Mouse (Mus musculus) testis, adult 2 months (tissue): ENCODE data around the gene Fxyd2. TPM values are rescaled to one million over a fixed set of nuclear protein-coding genes. Genes with fewer than 3 reads are reported as not detected.

Source experiments
- H3K27ac ChIP-seq: fragments of 200-500 bp; 2 replicates; pipeline ENCODE4 v1.5.1; 2012; ENCODE audit warnings: low read depth, low read length; ENCODE audit not compliant: control insufficient read depth, insufficient read depth
- H3K27me3 ChIP-seq: fragments of 200-500 bp; 2 replicates; pipeline ENCODE4 v1.6.1; 2012; ENCODE audit warnings: mild to moderate bottlenecking, low read length, moderate library complexity; ENCODE audit not compliant: control insufficient read depth, insufficient read depth
- H3K36me3 ChIP-seq: fragments of 200-500 bp; 2 replicates; pipeline ENCODE4 v1.6.1; 2012; ENCODE audit warnings: mild to moderate bottlenecking, low read length; ENCODE audit not compliant: control insufficient read depth, insufficient read depth
- H3K4me1 ChIP-seq: fragments of 200-500 bp; 2 replicates; pipeline ENCODE4 v1.6.1; 2012; ENCODE audit warnings: low read length; ENCODE audit not compliant: control insufficient read depth, insufficient read depth
- H3K4me3 ChIP-seq: fragments of 200-500 bp; 2 replicates; pipeline ENCODE4 v1.5.1; 2012; ENCODE audit warnings: low read depth, mild to moderate bottlenecking, low read length, moderate library complexity, mixed read lengths; ENCODE audit not compliant: control insufficient read depth
- CTCF ChIP-seq: fragments of 200-500 bp; IDR thresholded peaks from 2 replicates; pipeline ENCODE4 v1.5.1; 2012; ENCODE audit warnings: low read depth, mild to moderate bottlenecking, inconsistent platforms, low read length, moderate library complexity; ENCODE audit not compliant: control insufficient read depth, insufficient read depth, insufficient replicate concordance
- POLR2A ChIP-seq: fragments of 200-500 bp; IDR thresholded peaks from 2 replicates; pipeline ENCODE4 v1.6.1; 2012; ENCODE audit warnings: low read depth, mild to moderate bottlenecking, inconsistent platforms, low read length, moderate library complexity; ENCODE audit not compliant: control insufficient read depth
- polyA plus RNA-seq: library from polyadenylated mRNA; depleted of rRNA; stranded (reverse); fragments of >200 nt; gene quantifications from 2 replicates; pipeline ENCODE4 v1.2.3, GENCODE M21; 2012

The Fxyd2 gene
- polyA plus RNA-seq, 1 experiment: 45.8 TPM

GRCm38 (mm10) chr9:45413478-45414140 lies 14.1 kb downstream of the Fxyd2 start:
- H3K27me3 ChIP-seq: no peaks in the 10 kb centered on the region

GRCm38 (mm10) chr9:45415912-45416311 lies 16.4 kb downstream of the Fxyd2 start:
- no peak overlapping the region for H3K4me3 ChIP-seq
- H3K4me1 ChIP-seq: peaks cover 11% of the 10 kb centered on the region
- H3K36me3 ChIP-seq: no peaks in the 10 kb centered on the region
- H3K27ac ChIP-seq: no peak overlapping the region
- TF ChIP-seq CTCF (peak; percentile 53; the same call in 1 of the 2 replicates), POLR2A (no peak)
- no peaks in the 10 kb centered on the region for H3K27me3 ChIP-seq

More at GRCm38 (mm10) chr9:45413478-45414140, 14.1 kb downstream of the Fxyd2 start:
- Histone ChIP-seq H3K27ac (no peak overlapping the region), H3K4me3 (no peak overlapping the region), H3K36me3 (no peaks in the 10 kb centered on the region), H3K4me1 (peaks cover 11% of the 10 kb centered on the region)
- no peak for TF ChIP-seq POLR2A
- TF ChIP-seq CTCF: peak; percentile 61; the same call in 1 of the 2 replicates

- TF ChIP-seq CTCF (peak; percentile 40; the same call in 1 of the 2 replicates), POLR2A (no peak)
- no peaks in the 10 kb centered on the region for H3K36me3 ChIP-seq
- H3K4me3 ChIP-seq: no peak overlapping the region
- H3K27me3 ChIP-seq: no peaks in the 10 kb centered on the region
- H3K4me1 ChIP-seq: peaks cover 7% of the 10 kb centered on the region
- H3K27ac ChIP-seq: no peak overlapping the region
Measured at GRCm38 (mm10) chr9:45417245-45417644, 17.8 kb downstream of the Fxyd2 start.

- Histone ChIP-seq H3K27me3 (no peaks in the 10 kb centered on the region), H3K4me3 (no peak overlapping the region), H3K27ac (no peak overlapping the region), H3K4me1 (no peaks in the 10 kb centered on the region), H3K36me3 (no peaks in the 10 kb centered on the region)
- TF ChIP-seq POLR2A: no peak
- no peak for TF ChIP-seq CTCF
Measured at GRCm38 (mm10) chr9:45418252-45418651, 18.8 kb downstream of the Fxyd2 start.

- no peaks in the 10 kb centered on the region for H3K36me3 ChIP-seq
- H3K27ac ChIP-seq: no peak overlapping the region
- H3K4me3 ChIP-seq: no peak overlapping the region
- H3K27me3 ChIP-seq: no peaks in the 10 kb centered on the region
- TF ChIP-seq POLR2A (no peak), CTCF (peak; percentile 76; the same call in 1 of the 2 replicates)
- H3K4me1 ChIP-seq: no peaks in the 10 kb centered on the region
Measured at GRCm38 (mm10) chr9:45421209-45421608, 21.7 kb downstream of the Fxyd2 start.

- TF ChIP-seq POLR2A: no peak
- TF ChIP-seq CTCF: no peak
- H3K27me3 ChIP-seq: no peaks in the 10 kb centered on the region
- no peaks in the 10 kb centered on the region for H3K4me1 ChIP-seq
Measured at GRCm38 (mm10) chr9:45422761-45423298, 23.4 kb downstream of the Fxyd2 start.

GRCm38 (mm10) chr9:45426456-45426855 lies 27.0 kb downstream of the Fxyd2 start, which contains the start of gene Dscaml1:
Dscaml1 (plus strand) TSS chr9:45426628.
- Histone ChIP-seq H3K27me3 (peaks cover 7% of the 10 kb centered on the region), H3K4me3 (peak within 1 kb of the TSS; percentile 78), H3K36me3 (no peaks in the 10 kb centered on the region), H3K27ac (0 out of 2 replicates have a peak within 1 kb of the TSS, but pooled peaks have one; percentile 18), H3K4me1 (peaks cover 4% of the 10 kb centered on the region)
- TF ChIP-seq POLR2A (peak; percentile 28; the same call in 1 of the 2 replicates), CTCF (no peak)

More at GRCm38 (mm10) chr9:45422761-45423298, 23.4 kb downstream of the Fxyd2 start:
- H3K27ac ChIP-seq: no peak overlapping the region
- no peak overlapping the region for H3K4me3 ChIP-seq
- H3K36me3 ChIP-seq: no peaks in the 10 kb centered on the region
